Mouse (Mus musculus): ENCODE data around the gene Mtch1.

DNA sequence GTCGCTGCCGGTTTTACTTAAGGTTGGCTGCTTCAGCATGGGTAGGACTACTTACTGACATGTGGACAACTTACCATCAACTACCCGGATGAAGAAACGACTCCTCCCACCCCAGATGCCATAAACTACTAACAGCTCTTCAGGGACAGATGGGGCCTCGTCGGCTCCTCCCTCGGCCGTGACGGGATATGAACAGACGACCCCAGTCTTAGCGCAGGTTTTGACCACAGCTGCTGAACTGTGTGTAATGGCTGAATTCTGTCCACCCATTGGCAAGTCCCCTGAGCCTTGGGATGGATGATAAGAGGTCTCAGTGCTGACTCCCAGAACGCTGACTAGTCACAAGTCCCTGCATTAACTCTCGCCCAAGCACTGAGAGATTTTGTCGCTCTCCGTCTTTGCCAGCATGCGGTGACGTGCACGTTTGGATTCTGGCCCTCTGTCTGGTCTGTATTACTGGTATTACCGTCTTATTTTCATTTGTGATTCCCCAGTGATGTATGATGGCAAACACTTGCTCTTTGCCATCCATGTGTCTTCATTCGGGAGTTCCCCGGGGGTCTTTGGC lies 37.6 kb downstream of the Mtch1 start:
- no peak for TF ChIP-seq MAFK (IDR thresholded peaks at IDR 0.05; ENCODE audit: insufficient read depth, low read depth, low read length)
- TF ChIP-seq HCFC1 (IDR thresholded peaks at IDR 0.05; ENCODE audit: borderline replicate concordance, insufficient read depth, low read length) = no peak
- TF ChIP-seq ZC3H11A (IDR thresholded peaks at IDR 0.05; ENCODE audit: borderline replicate concordance, low read depth, low read length) = no peak
- no peak for TF ChIP-seq ZNF384 (IDR thresholded peaks at IDR 0.05; ENCODE audit: low read depth, low read length)
